Mouse (Mus musculus) adrenal gland, postnatal 14 days (tissue): ENCODE results near the gene Rpl9-ps1. TPM values are rescaled to one million over a fixed set of nuclear protein-coding genes. Genes with fewer than 3 reads are reported as not detected.

Source experiments
- DNase-seq: peaks from one replicate; pipeline ENCODE4 v3.0.0; 2021; ENCODE audit warnings: mixed read lengths
- total RNA-seq: library from RNA; stranded (reverse); gene quantifications from 2 replicates; pipeline ENCODE4 v1.2.3, GENCODE M21; 2021

Gene Rpl9-ps1
- total RNA-seq, 1 experiment from 2014 or later: not detected

DNA sequence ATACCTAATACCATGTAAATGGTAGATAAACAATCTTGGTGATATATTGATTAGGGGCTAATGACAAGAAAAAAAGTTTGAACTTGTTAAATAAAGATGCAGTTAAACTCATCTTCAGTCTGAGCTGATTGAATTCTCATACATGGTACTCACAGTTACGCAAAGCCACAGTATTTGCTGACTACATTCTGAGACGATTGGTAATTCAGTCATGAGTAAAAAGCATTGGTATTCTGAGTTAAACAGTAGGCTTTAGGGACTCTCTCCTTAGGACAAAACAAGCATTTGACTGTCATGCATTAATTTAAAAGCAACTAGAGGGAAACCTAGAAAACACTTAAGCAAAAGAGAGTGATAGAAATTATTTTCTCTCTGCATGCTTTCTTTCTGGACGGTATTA, 21.8 kb downstream of the Rpl9-ps1 start:
- DNase-seq: no peak

DNA sequence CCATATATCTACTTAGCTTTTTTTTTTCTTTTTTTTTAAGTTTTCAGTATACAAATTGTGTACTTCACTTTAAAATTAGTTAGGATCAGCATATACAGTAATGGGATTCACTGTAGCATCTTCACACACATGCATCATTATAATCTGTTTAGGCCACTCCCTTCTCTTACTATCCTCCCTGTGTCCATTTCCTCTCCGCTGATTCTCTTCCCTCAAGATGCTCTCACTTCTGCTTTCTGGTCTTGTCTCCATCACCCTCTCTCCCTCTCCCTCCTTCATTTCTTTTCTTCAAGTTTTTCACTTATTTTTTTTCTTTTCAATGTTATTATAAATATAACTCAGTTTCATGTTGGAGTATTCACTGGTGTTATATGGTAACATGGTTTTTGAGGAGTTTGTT, 26.4 kb downstream of the Rpl9-ps1 start:
- DNase-seq: no peak

DNA sequence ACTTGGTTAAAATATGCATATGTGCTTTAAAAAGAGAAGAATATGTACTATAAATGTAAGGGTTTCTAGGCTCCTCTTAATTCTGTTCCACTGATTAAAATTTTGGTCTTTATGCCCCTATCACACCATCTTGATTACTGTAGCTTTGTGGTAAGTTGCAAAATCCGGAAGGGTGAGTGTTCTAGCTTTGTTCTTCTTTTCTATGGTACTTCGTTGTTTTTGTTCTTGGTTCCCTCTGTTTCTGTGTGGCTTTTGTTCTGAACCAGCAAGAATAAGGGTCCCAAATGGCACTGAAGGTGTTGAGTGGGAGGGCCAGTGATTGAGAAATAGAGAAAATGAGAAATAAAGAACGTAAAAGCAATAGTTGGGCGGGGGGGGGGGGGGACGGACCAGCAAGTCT, 27.2 kb downstream of the Rpl9-ps1 start:
- DNase-seq: no peak

DNA sequence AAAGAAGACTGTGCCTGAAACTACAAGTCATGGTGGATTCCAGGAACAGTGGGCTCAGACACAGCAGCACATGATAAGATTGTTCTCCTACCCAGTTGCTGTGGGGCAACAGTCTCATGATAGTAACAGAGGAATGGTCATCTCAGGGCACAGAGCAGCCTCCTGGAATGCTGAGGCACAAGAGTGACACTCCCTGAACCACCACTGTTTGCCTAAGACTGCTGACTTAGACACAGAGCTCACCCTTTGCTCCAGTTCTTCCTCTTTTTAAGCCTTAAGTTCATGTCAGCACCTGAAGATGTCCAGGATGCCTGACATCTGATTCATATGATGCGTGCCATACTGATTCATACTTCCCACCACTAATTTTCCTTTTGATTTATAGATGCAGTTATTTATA, 28.8 kb downstream of the Rpl9-ps1 start:
- DNase-seq: no peak

DNA sequence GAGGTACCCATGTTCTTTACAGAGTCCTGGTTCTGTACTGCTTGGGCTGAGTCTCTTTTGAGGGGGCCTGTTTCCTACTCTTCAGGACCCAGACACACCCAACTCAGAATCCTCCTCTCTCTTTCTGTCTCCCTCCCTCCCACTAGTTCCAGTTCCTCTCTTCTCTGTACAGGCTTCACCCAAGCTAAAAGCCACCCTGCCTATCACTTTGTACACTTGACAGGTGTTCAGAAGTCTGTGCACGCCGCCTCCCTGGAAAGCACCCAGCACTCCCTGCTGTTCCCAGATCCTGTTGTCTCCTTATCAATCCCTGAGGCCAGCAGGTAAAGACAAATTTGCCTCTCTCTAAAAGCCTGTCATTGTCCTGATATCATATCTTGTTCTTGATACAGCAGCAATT, 34.5 kb downstream of the Rpl9-ps1 start:
- no peak for DNase-seq

DNA sequence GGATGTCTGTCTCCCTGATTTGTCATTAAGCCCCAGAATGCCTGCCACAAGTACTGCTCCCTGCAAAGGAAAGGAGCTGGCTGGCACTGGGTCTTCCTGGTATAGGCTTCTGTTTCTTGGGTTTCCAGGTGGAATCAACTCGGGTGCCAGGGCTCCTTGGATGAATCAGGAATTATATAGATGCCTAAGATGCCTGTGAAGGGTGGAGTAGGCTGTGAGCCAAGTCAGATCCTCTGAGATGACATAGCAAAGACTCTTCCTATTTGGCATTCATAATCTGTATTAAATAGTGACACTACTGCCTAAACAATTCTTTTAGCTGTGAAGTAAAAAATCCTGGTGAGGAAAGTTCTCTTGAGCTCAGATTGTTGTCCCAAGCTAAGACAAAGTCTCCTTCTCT, 39.0 kb downstream of the Rpl9-ps1 start:
- DNase-seq: no peak

DNA sequence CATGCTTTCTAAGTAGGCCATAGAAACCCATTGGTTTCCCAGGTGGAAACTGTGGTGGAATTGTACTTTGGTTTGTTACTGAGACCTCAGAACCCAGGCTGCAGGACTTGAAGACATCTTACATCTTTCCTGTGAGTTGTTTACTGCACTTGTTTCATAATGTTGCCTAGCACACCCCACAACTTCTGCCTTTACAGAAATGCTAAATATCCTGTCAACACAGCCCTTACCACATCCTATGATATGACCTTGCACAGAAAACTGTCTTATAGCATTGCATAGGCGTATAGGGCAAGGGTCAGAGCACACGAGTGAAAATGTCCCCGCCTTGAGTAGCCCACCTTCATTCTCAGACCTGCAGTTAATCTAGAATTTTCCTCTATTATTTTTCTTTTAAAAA, 39.9 kb downstream of the Rpl9-ps1 start:
- DNase-seq: no peak

DNA sequence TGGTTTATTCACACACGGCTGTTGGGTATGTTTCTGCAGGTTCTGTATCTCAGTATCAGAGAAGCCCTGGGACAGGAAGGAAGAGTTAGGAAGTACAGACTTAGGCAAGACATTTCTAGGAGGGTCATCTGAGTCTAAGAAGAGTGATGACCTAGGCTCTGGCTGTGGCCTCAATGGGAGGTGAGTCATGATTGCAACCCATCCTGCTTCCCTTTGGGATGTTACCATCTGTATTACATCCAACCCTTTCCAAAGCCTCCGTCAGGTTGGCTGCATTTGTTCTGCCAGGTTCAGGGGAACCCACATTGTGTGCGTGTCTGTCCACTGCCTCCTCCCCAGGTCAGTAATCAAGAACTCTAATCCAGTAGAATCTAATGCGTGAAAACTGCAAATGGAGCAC, 40.7 kb downstream of the Rpl9-ps1 start:
- DNase-seq: no peak

DNA sequence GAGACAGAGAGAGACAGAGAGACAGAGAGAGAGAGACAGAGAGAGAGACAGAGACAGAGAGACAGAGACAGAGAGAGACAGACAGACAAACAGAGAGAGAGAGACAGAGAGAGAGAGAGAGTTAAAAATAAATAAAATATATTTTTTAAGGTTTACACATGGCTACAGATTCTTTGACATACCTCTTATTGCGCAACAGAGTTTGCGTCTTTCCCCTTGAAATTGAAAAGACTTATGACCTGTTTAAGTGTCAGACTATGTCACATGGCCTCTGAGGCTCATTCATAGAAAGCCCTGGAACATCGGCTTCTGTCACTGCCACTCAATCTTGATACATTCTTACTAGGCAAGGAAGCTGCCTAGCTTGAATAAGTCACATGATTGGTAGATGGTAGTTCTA, 42.0 kb downstream of the Rpl9-ps1 start:
- no peak for DNase-seq

DNA sequence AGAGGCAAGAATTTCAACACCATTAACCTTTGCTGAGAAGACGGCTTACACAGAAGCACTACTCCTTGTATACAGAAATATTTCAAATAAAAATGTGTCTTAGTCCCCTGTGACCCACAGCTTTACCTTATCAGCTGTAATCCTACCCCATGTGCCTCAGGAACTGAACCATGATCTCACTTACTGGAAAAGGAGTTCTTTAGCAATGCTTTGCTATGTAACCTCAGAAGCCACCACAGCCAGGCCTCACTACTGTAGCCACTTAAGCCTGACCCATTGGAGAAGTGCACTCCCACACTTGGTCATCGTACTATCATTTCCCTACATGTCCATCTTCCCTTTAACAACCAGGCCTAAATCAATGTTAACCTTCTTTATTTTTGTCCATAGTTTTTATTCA, 44.8 kb downstream of the Rpl9-ps1 start:
- no peak for DNase-seq

DNA sequence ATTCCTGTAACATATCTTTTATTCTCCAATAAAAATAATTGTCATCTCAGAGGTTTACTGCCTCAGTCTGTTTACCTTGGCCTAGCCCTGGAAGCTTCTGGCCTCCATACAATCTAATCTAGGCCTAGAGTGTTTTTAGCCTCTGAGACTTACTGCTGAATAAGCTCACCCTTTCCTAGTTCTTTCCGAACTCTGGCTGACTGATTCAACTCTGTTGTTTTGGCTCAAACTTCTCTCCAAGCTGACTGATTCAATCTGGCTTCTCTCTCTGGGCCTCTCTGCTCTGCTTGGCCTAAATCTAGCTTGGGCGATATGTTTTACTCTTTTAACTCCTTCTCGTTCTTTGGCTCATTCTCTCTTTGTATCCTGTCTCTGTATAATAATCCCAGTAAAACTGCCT, 46.4 kb downstream of the Rpl9-ps1 start:
- DNase-seq: no peak

DNA sequence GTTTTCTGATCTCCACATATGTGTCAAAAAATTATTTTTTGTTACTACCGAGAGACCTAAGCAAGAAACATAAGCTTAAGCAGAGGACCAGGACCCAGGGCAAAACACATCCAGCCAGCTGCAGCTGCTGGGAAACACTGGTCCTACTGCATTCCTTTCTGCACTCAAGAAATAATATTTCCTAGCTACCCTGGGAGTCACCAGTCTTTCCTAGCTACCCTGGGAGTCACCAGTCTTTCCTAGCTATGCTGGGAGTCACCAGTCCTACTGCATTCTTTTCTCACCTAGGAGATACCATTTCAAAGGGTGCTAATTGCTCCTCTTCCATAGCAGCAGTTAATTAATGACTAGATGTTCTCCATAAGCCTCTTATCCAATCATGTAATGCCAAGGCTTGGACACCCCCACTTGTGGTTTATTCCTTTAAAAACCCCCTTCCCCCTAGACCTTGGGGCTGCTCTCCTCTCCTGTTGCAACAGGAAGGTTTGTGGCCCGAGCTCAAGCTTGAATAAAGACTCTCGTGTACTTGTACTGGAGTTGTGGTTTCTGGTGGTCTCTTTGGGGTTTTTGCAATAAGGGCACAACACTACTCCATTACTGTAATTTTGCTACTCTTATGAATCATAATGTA, 47.1 kb downstream of the Rpl9-ps1 start:
- no peak for DNase-seq

DNA sequence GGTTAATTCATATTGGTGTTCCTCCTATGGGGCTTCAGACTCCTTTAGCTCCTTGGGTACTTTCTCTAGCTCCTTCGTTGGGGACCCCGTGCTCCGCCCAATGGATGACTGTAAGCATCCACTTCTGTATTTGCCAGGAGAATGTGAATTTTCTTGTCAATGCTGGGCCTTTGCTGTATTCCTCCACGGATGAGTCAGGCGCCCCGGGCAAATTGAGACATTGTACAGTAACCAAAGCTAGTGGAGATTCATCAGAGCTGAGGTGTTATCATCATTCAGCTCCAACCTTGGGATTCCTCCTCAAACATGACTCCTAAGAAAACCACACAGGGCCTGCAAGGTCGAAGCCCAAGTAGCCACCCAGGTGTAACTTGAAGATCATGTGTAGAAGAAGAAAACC, 47.6 kb downstream of the Rpl9-ps1 start:
- no peak for DNase-seq

DNA sequence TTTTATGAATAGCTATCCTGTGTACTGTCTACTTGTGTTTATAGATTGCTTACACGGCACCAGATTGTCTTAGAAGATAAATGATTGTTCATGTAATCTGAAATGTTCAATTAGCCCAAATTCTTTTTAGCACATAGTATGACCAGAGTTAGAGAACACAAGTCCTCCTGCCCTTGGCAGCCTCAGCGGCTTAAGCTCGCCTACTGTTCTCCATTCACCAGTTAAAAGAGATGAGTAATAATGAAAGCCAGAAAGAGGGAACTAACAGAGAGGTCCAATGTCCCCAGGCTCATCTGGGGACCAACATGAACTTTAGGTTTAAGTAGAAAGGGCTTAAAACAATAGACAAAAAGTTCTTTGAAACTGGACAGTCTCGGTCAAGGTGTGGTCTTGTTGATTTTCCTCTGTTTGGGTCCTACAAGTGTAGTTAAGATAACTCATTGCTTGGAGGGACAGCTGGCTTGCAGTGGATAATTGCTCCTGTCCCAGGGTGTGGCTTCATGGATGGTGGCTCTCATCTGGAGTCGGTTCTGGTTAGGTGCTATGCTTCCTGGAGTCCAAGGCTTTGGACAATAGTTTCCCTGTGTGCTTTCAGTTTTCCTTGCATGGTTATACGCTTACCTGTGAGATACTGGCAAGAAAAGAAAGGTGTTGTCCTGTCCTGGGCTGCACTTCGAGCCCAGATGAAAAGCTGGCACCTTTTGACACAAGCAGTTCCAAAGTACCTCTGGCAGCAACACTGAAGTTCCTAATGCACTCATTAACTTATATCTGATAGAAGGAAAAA, 49.6 kb downstream of the Rpl9-ps1 start:
- no peak for DNase-seq

Other genes with a start within 250 kb of the Rpl9-ps1 start
- gene Rasl10b, start 236.5 kb downstream of the Rpl9-ps1 start, total RNA-seq: 10.2 and 10.3 TPM in 2 replicates
- not detected in 2 replicates for gene Gas2l2, start 216.2 kb downstream of the Rpl9-ps1 start, total RNA-seq
- 0.37 and 0.75 TPM in 2 replicates for gene 1700020L24Rik, start 207.9 kb downstream of the Rpl9-ps1 start, total RNA-seq
- 7.4 and 8.3 TPM in 2 replicates for gene Mmp28, start 182.6 kb downstream of the Rpl9-ps1 start, total RNA-seq
- gene Taf15, start 172.5 kb downstream of the Rpl9-ps1 start, total RNA-seq: 66.3 and 72.1 TPM in 2 replicates
- gene Heatr9, start 123.4 kb downstream of the Rpl9-ps1 start, total RNA-seq: not detected in 2 replicates
- 25.5 TPM in 1 of 2 replicates, not detected in the other for gene Ccl5, start 115.1 kb downstream of the Rpl9-ps1 start, total RNA-seq
- 4.5 and 10.3 TPM in 2 replicates for gene Ccl9, start 67.0 kb downstream of the Rpl9-ps1 start, total RNA-seq
- 9.5 and 14.4 TPM in 2 replicates for gene Ccl6, start 52.5 kb downstream of the Rpl9-ps1 start, total RNA-seq
- gene Ccl3, start 3.7 kb upstream of the Rpl9-ps1 start, total RNA-seq: not detected in 2 replicates
- gene Ccl4, start 17.0 kb upstream of the Rpl9-ps1 start, total RNA-seq: not detected in 2 replicates
- gene Wfdc17, start 58.4 kb upstream of the Rpl9-ps1 start, total RNA-seq: 1.3 and 1.7 TPM in 2 replicates
- not detected in 2 replicates for gene Wfdc18, start 63.4 kb upstream of the Rpl9-ps1 start, total RNA-seq
- gene Wfdc21, start 101.3 kb upstream of the Rpl9-ps1 start, total RNA-seq: 2.8 TPM in 1 of 2 replicates, not detected in the other
- 12.5 and 15.5 TPM in 2 replicates for gene Heatr6, start 108.1 kb upstream of the Rpl9-ps1 start, total RNA-seq
- 1.8 TPM in 1 of 2 replicates, not detected in the other for gene Hnf1b, start 204.4 kb upstream of the Rpl9-ps1 start, total RNA-seq